Mouse (Mus musculus) gastrocnemius, adult 8-10 months (tissue): Measurements from ENCODE around the gene Il12b. TPM values are rescaled to one million over a fixed set of nuclear protein-coding genes. Genes with fewer than 3 reads are reported as not detected.

Source experiments
- DNase-seq, 2 experiments: peaks; one replicate each; pipeline ENCODE4 v3.0.0; 2022; ENCODE audit warnings: low spot score in 2 of 2
- total RNA-seq, 4 experiments: library from RNA; stranded (reverse); gene quantifications; 2 replicates each; pipeline ENCODE4 v1.2.4; 2022

Il12b gene
- not detected for total RNA-seq

- DNase-seq = no peak
Measured at GRCm38 (mm10) chr11:44399763-44400162, at the start of gene Il12b. Gene Il12b (plus strand): TSS chr11:44400063.

GRCm38 (mm10) chr11:44354860-44355470 is 44.9 kb upstream of the Il12b start:
- DNase-seq = no peak

GRCm38 (mm10) chr11:44356171-44356570 is 43.7 kb upstream of the Il12b start:
- no peak for DNase-seq

GRCm38 (mm10) chr11:44364536-44364935 is 35.3 kb upstream of the Il12b start:
- DNase-seq = peak; percentile 5 to 9

- peak; percentile 20 to 28 for DNase-seq
Measured at GRCm38 (mm10) chr11:44367711-44368110, 32.2 kb upstream of the Il12b start.

GRCm38 (mm10) chr11:44372856-44373255 is 27.0 kb upstream of the Il12b start:
- DNase-seq = no peak

GRCm38 (mm10) chr11:44377879-44378278 is 22.0 kb upstream of the Il12b start:
- no peak for DNase-seq

GRCm38 (mm10) chr11:44380432-44381051 is 19.3 kb upstream of the Il12b start:
- no peak for DNase-seq

- DNase-seq = no peak
Measured at GRCm38 (mm10) chr11:44382200-44382599, 17.7 kb upstream of the Il12b start.

GRCm38 (mm10) chr11:44387031-44387430 is 12.8 kb upstream of the Il12b start:
- DNase-seq = no peak

GRCm38 (mm10) chr11:44389993-44390701 is 9.7 kb upstream of the Il12b start:
- DNase-seq = no peak

- no peak for DNase-seq
Measured at GRCm38 (mm10) chr11:44393101-44393810, 6.6 kb upstream of the Il12b start.

GRCm38 (mm10) chr11:44395401-44395800 is 4.5 kb upstream of the Il12b start:
- DNase-seq = no peak

- DNase-seq = no peak
Measured at GRCm38 (mm10) chr11:44397551-44397950, 2.3 kb upstream of the Il12b start.

- DNase-seq = no peak
Measured at GRCm38 (mm10) chr11:44398356-44398755, 1.5 kb upstream of the Il12b start.

- peak; percentile 22 to 53 for DNase-seq
Measured at GRCm38 (mm10) chr11:44398782-44399225, 1.1 kb upstream of the Il12b start.

GRCm38 (mm10) chr11:44401635-44402548 is 2.0 kb downstream of the Il12b start:
- no peak for DNase-seq

- DNase-seq = no peak
Measured at GRCm38 (mm10) chr11:44405113-44405512, 5.2 kb downstream of the Il12b start.

GRCm38 (mm10) chr11:44405961-44406360 is 6.1 kb downstream of the Il12b start:
- DNase-seq = no peak

GRCm38 (mm10) chr11:44406457-44406856 is 6.6 kb downstream of the Il12b start:
- no peak for DNase-seq

GRCm38 (mm10) chr11:44408626-44409025 is 8.8 kb downstream of the Il12b start:
- DNase-seq = no peak
